Mouse (Mus musculus): ENCODE measurements around the gene Zfp706. TPM values are rescaled to one million over a fixed set of nuclear protein-coding genes. Genes with fewer than 3 reads are reported as not detected.

Gene Zfp706
- 415 and 436 TPM in 2 replicates for polyA plus RNA-seq (2014; fragmentation: Nextera tagmentation; extraction: Ambion mirVana)

GRCm38 (mm10) chr15:37007233-37007958 is at the start of gene Zfp706:
Zfp706 (minus strand) TSS chr15:37007773.
- H3K9me3 ChIP-seq (ENCODE audit: control insufficient read depth, low read length), result no peaks in the 10 kb centered on the region
- ATAC-seq (ENCODE audit: insufficient number of reproducible peaks, insufficient read depth, low FRiP score, low read depth), result peak; percentile 99
- peaks cover 10% of the 10 kb centered on the region for H3K36me3 ChIP-seq (ENCODE audit: control insufficient read depth, insufficient read depth, low read length)
- peak within 1 kb of the TSS; percentile 74 to 94 for H3K4me3 ChIP-seq (ENCODE audit: control insufficient read depth in 1 of 2, insufficient read depth in 1 of 2, low read depth in 1 of 2, low read length in 2 of 2)
- under 1% methylated on average over 66 of the region's 79 CpGs for WGBS
- H3K9ac ChIP-seq (ENCODE audit: low read length), result peak within 1 kb of the TSS; percentile 100
- H3K4me2 ChIP-seq (ENCODE audit: low read length), result peak within 1 kb of the TSS; percentile 84
- H3K27ac ChIP-seq (replicated peaks in 1 of 2; ENCODE audit: control insufficient read depth in 1 of 2, insufficient read depth in 1 of 2, low read depth in 2 of 2, low read length in 2 of 2), result peak within 1 kb of the TSS; percentile 96 to 99
- H3K4me1 ChIP-seq (ENCODE audit: control insufficient read depth in 2 of 2, insufficient read depth in 2 of 2, low read length in 2 of 2), result peaks cover 2 to 30% of the 10 kb centered on the region in 2 experiments; a peak in 3 of 4 replicates
- H3K27me3 ChIP-seq (ENCODE audit: control insufficient read depth, insufficient read depth, low read length), result no peaks in the 10 kb centered on the region

- Histone ChIP-seq H3K4me3 (ENCODE audit: control insufficient read depth in 1 of 2, insufficient read depth in 1 of 2, low read depth in 1 of 2, low read length in 2 of 2) (no peak overlapping the region), H3K27ac (replicated peaks in 1 of 2; ENCODE audit: control insufficient read depth in 1 of 2, insufficient read depth in 1 of 2, low read depth in 2 of 2, low read length in 2 of 2) (no peak overlapping the region), H3K4me2 (ENCODE audit: low read length) (no peak overlapping the region), H3K9ac (ENCODE audit: low read length) (no peak overlapping the region), H3K9me3 (ENCODE audit: control insufficient read depth, low read length) (peaks cover 17% of the 10 kb centered on the region; the same call in 1 of the 2 replicates), H3K4me1 (ENCODE audit: control insufficient read depth in 2 of 2, insufficient read depth in 2 of 2, low read length in 2 of 2) (no peaks in the 10 kb centered on the region), H3K36me3 (ENCODE audit: control insufficient read depth, insufficient read depth, low read length) (no peaks in the 10 kb centered on the region), H3K27me3 (ENCODE audit: control insufficient read depth, insufficient read depth, low read length) (no peaks in the 10 kb centered on the region)
- no peak for ATAC-seq (ENCODE audit: insufficient number of reproducible peaks, insufficient read depth, low FRiP score, low read depth)
- WGBS, result 90% methylated on average over 5 of the region's 5 CpGs
Observed at GRCm38 (mm10) chr15:37054582-37054981, 47.0 kb upstream of the Zfp706 start.

GRCm38 (mm10) chr15:37053085-37053762 is 45.7 kb upstream of the Zfp706 start:
- H3K4me1 ChIP-seq (ENCODE audit: control insufficient read depth in 2 of 2, insufficient read depth in 2 of 2, low read length in 2 of 2), result no peaks in the 10 kb centered on the region
- H3K27ac ChIP-seq (replicated peaks in 1 of 2; ENCODE audit: control insufficient read depth in 1 of 2, insufficient read depth in 1 of 2, low read depth in 2 of 2, low read length in 2 of 2), result no peak overlapping the region
- no peak overlapping the region for H3K9ac ChIP-seq (ENCODE audit: low read length)
- no peak for ATAC-seq (ENCODE audit: insufficient number of reproducible peaks, insufficient read depth, low FRiP score, low read depth)
- no peaks in the 10 kb centered on the region for H3K27me3 ChIP-seq (ENCODE audit: control insufficient read depth, insufficient read depth, low read length)
- H3K36me3 ChIP-seq (ENCODE audit: control insufficient read depth, insufficient read depth, low read length), result no peaks in the 10 kb centered on the region
- H3K4me3 ChIP-seq (ENCODE audit: control insufficient read depth in 1 of 2, insufficient read depth in 1 of 2, low read depth in 1 of 2, low read length in 2 of 2), result no peak overlapping the region
- H3K4me2 ChIP-seq (ENCODE audit: low read length), result no peak overlapping the region
- 76% methylated on average over 8 of the region's 8 CpGs for WGBS
- peaks cover 17% of the 10 kb centered on the region; the same call in 1 of the 2 replicates for H3K9me3 ChIP-seq (ENCODE audit: control insufficient read depth, low read length)

GRCm38 (mm10) chr15:37047403-37047802 is 39.8 kb upstream of the Zfp706 start:
- Histone ChIP-seq H3K9me3 (ENCODE audit: control insufficient read depth, low read length) (0 out of 2 replicates have a peak, but pooled peaks cover 7% of the 10 kb centered on the region), H3K27ac (replicated peaks in 1 of 2; ENCODE audit: control insufficient read depth in 1 of 2, insufficient read depth in 1 of 2, low read depth in 2 of 2, low read length in 2 of 2) (no peak overlapping the region), H3K4me2 (ENCODE audit: low read length) (no peak overlapping the region), H3K4me1 (ENCODE audit: control insufficient read depth in 2 of 2, insufficient read depth in 2 of 2, low read length in 2 of 2) (0 out of 4 replicates have a peak, but pooled peaks cover 0 to 4% of the 10 kb centered on the region in 2 experiments), H3K9ac (ENCODE audit: low read length) (no peak overlapping the region), H3K36me3 (ENCODE audit: control insufficient read depth, insufficient read depth, low read length) (no peaks in the 10 kb centered on the region), H3K4me3 (ENCODE audit: control insufficient read depth in 1 of 2, insufficient read depth in 1 of 2, low read depth in 1 of 2, low read length in 2 of 2) (no peak overlapping the region), H3K27me3 (ENCODE audit: control insufficient read depth, insufficient read depth, low read length) (no peaks in the 10 kb centered on the region)
- no peak for ATAC-seq (ENCODE audit: insufficient number of reproducible peaks, insufficient read depth, low FRiP score, low read depth)
- 88% methylated on average over 4 of the region's 4 CpGs for WGBS

- Histone ChIP-seq H3K9ac (ENCODE audit: low read length) (no peak overlapping the region), H3K36me3 (ENCODE audit: control insufficient read depth, insufficient read depth, low read length) (no peaks in the 10 kb centered on the region), H3K9me3 (ENCODE audit: control insufficient read depth, low read length) (0 out of 2 replicates have a peak, but pooled peaks cover 5% of the 10 kb centered on the region), H3K27me3 (ENCODE audit: control insufficient read depth, insufficient read depth, low read length) (no peaks in the 10 kb centered on the region), H3K4me3 (ENCODE audit: control insufficient read depth in 1 of 2, insufficient read depth in 1 of 2, low read depth in 1 of 2, low read length in 2 of 2) (no peak overlapping the region), H3K27ac (replicated peaks in 1 of 2; ENCODE audit: control insufficient read depth in 1 of 2, insufficient read depth in 1 of 2, low read depth in 2 of 2, low read length in 2 of 2) (no peak overlapping the region), H3K4me2 (ENCODE audit: low read length) (no peak overlapping the region), H3K4me1 (ENCODE audit: control insufficient read depth in 2 of 2, insufficient read depth in 2 of 2, low read length in 2 of 2) (0 out of 4 replicates have a peak, but pooled peaks cover 0 to 4% of the 10 kb centered on the region in 2 experiments)
- WGBS, result 83% methylated on average over 10 of the region's 10 CpGs
- ATAC-seq (ENCODE audit: insufficient number of reproducible peaks, insufficient read depth, low FRiP score, low read depth), result no peak
Observed at GRCm38 (mm10) chr15:37046586-37046985, 39.0 kb upstream of the Zfp706 start.

- no peak overlapping the region for H3K27ac ChIP-seq (replicated peaks in 1 of 2; ENCODE audit: control insufficient read depth in 1 of 2, insufficient read depth in 1 of 2, low read depth in 2 of 2, low read length in 2 of 2)
- no peak overlapping the region for H3K9ac ChIP-seq (ENCODE audit: low read length)
- ATAC-seq (ENCODE audit: insufficient number of reproducible peaks, insufficient read depth, low FRiP score, low read depth), result no peak
- H3K4me1 ChIP-seq (ENCODE audit: control insufficient read depth in 2 of 2, insufficient read depth in 2 of 2, low read length in 2 of 2), result 0 out of 4 replicates have a peak, but pooled peaks cover 0 to 4% of the 10 kb centered on the region in 2 experiments
- no peak overlapping the region for H3K4me2 ChIP-seq (ENCODE audit: low read length)
- WGBS, result 74% methylated on average over 7 of the region's 7 CpGs
- H3K9me3 ChIP-seq (ENCODE audit: control insufficient read depth, low read length), result 0 out of 2 replicates have a peak, but pooled peaks cover 4% of the 10 kb centered on the region
- no peaks in the 10 kb centered on the region for H3K27me3 ChIP-seq (ENCODE audit: control insufficient read depth, insufficient read depth, low read length)
- no peak overlapping the region for H3K4me3 ChIP-seq (ENCODE audit: control insufficient read depth in 1 of 2, insufficient read depth in 1 of 2, low read depth in 1 of 2, low read length in 2 of 2)
- H3K36me3 ChIP-seq (ENCODE audit: control insufficient read depth, insufficient read depth, low read length), result no peaks in the 10 kb centered on the region
Observed at GRCm38 (mm10) chr15:37046131-37046530, 38.6 kb upstream of the Zfp706 start.

- 76% methylated on average over 12 of the region's 12 CpGs for WGBS
- Histone ChIP-seq H3K9me3 (ENCODE audit: control insufficient read depth, low read length) (0 out of 2 replicates have a peak, but pooled peaks cover 2% of the 10 kb centered on the region), H3K36me3 (ENCODE audit: control insufficient read depth, insufficient read depth, low read length) (no peaks in the 10 kb centered on the region), H3K4me3 (ENCODE audit: control insufficient read depth in 1 of 2, insufficient read depth in 1 of 2, low read depth in 1 of 2, low read length in 2 of 2) (no peak overlapping the region), H3K27ac (replicated peaks in 1 of 2; ENCODE audit: control insufficient read depth in 1 of 2, insufficient read depth in 1 of 2, low read depth in 2 of 2, low read length in 2 of 2) (no peak overlapping the region), H3K9ac (ENCODE audit: low read length) (no peak overlapping the region), H3K4me1 (ENCODE audit: control insufficient read depth in 2 of 2, insufficient read depth in 2 of 2, low read length in 2 of 2) (0 out of 4 replicates have a peak, but pooled peaks cover 0 to 4% of the 10 kb centered on the region in 2 experiments), H3K27me3 (ENCODE audit: control insufficient read depth, insufficient read depth, low read length) (no peaks in the 10 kb centered on the region), H3K4me2 (ENCODE audit: low read length) (no peak overlapping the region)
- no peak for ATAC-seq (ENCODE audit: insufficient number of reproducible peaks, insufficient read depth, low FRiP score, low read depth)
Observed at GRCm38 (mm10) chr15:37045456-37045855, 37.9 kb upstream of the Zfp706 start.

All from heart, embryonic 14.5 days (tissue).